Mouse (Mus musculus): ENCODE measurements at regions not wholly inside any gene's neighbourhood (a gene's known extent, or its start where the extent isn't known, plus 50 kb on each side); places are given as distances from the start of the nearest gene placed in this dataset.

DNA sequence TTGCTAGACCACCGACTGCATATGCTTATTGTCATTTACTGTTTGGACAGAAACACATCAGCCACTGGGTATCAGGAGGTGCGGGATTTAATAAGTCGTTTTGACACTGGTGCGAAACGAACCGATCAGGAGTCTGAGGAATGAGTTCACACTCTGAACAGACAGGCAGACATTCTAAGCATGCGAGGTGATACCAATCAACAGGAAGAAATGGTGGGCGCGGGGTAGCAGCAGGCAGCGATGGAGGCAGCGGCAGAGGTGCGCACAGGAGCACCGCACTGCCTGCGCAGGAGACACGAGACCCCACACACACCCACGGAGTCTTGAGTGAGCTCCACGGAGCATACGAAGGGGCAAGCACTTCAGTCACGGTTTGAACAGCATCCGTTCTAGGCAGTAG is 210.6 kb upstream of the Spred2 start:
- TF ChIP-seq CTCF (conservative IDR thresholded peaks at IDR 0.05; ENCODE audit: low read length), result no peak
- TF ChIP-seq NANOG (IDR thresholded peaks at IDR 0.05; ENCODE audit: borderline replicate concordance, low read length), result no peak

Data from E14TG2a.4 (cell line).